Mouse (Mus musculus) left cerebral cortex, postnatal 4 days (tissue): ENCODE data around the gene Rpn1. TPM values are rescaled to one million over a fixed set of nuclear protein-coding genes. Genes with fewer than 3 reads are reported as not detected.
A peak's percentile ranks its signal among the peaks of the same experiment; 100 is the strongest.

Source experiments
- DNase-seq: peaks from one replicate; pipeline ENCODE4 v3.0.0-alpha.2; 2022
- intact Hi-C: fragments of 180-260 bp; cut with DNase I; formaldehyde crosslinking; loops from one replicate; pipeline ENCODE4 v1.15.1; 2025
- total RNA-seq, 2 experiments: library from RNA; stranded (reverse); gene quantifications; 2 replicates each; pipeline ENCODE4 v1.2.3; 2021

Gene Rpn1
- total RNA-seq, 2 experiments from 2014 or later: 186 to 197 TPM

GRCm38 (mm10) chr6:88065116-88065515 is 19.2 kb upstream of the Rpn1 start:
- intact Hi-C loops: no loop called here
- peak; percentile 10 for DNase-seq

DNA sequence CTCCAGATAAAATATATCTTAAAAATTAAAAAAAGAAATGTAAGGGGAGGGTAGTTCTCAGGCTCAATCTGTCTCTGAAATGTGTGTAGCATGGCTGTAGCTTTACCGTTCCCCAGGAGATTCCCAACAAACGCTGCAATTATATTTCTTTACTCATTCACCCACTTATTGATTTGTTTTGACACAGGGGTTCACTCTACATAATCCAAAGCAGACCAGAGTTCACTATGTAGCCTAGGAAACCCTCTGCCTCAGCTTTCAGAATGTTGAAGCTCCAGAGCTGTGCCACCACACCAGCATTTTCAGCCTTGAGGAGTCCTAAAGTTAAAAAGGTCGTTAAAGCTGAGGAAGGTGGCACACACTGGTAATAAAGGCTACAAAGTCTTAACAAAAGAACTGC is 18.3 kb upstream of the Rpn1 start:
- no peak for DNase-seq
- intact Hi-C loops: no loop called here

- intact Hi-C loops: no loop called here
- no peak for DNase-seq
These were observed 16.6 kb upstream of the Rpn1 start for GRCm38 (mm10) chr6:88067722-88068121.

DNA sequence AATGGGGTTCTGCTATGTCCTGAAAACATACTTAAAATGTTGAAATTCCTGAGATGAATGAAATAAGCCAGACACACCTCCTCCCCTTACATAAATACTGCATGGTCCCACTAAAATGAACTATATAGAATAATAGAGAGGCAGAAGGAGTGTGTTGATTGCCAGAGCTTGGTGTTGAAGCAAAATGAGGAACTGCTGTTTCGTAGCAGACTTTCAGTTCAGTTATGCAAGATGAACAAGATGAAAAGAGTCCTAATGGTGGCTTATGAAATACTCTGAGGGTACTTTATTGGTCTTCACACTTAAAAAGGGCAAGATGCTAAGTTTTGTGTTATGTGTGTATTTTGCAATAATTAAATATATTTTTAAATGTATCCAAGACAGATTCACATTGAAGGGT is 15.5 kb upstream of the Rpn1 start:
- DNase-seq: no peak
- intact Hi-C loops: no loop called here

GRCm38 (mm10) chr6:88070468-88070867 is 13.8 kb upstream of the Rpn1 start:
- intact Hi-C loops: no loop called here
- DNase-seq: no peak

GRCm38 (mm10) chr6:88071216-88071615 is 13.1 kb upstream of the Rpn1 start:
- intact Hi-C loops: no loop called here
- no peak for DNase-seq

GRCm38 (mm10) chr6:88074752-88075554 is 9.3 kb upstream of the Rpn1 start:
- peak; percentile 94 for DNase-seq
- intact Hi-C loops: no loop called here

DNA sequence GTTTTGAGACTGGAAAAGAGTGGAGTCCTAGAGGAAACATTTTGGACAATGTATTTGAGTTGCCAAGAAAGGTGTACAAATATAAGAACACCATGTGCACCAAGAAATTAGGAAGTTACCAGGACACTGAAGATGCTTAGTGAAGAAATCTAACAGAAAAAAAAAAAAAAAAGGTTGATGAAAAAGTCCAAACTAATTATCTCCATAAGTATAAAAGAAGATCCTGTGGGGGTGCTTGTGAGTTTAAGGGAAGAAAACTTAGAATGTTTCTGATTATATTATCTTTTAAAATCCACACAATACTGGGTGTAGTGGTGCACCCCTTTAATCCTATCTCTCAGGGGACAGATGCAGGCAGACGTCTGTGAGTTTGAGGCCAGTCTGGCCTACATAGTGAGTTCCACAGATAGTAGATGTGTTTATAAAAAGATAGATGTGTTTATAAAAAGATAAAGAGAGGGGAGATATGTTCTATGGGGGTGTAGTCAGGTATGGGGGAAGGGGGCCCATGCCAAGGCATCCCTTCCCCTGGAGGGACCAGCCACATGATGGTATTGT is 8.2 kb upstream of the Rpn1 start:
- DNase-seq: no peak
- intact Hi-C loops: no loop called here

- intact Hi-C loops: no loop called here
- DNase-seq: no peak
These were observed 1.2 kb upstream of the Rpn1 start for GRCm38 (mm10) chr6:88083095-88083494.

DNA sequence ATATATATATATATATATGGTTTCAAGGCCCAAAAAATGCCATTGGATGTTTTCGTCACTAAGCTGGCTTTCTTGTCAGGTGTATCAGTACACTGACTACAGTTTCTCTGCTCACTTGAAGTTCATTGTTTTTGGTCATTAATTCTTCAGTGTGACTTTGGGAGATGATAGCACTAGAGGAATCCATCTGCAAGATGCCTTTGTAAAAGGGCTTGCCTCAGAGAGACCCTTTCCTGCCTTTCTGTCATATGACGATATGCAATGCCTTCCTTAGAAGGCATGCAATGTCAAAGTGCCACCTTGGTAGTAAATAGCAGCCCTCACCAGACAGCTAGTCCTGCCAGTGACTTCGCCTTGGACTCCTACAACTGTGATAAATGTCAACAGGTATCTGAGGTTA is 610 bp upstream of the Rpn1 start:
- no peak for DNase-seq
- intact Hi-C loops: no loop called here

- intact Hi-C loops: no loop called here
- DNase-seq: no peak
These were observed 4.7 kb downstream of the Rpn1 start for GRCm38 (mm10) chr6:88088971-88089370.

GRCm38 (mm10) chr6:88095377-88095776 is 11.1 kb downstream of the Rpn1 start:
- intact Hi-C loops: loop anchor here (10.0 kb wide), 1 partner anchor 171 kb away; no protein-coding TSS in a partner anchor
- DNase-seq: no peak

GRCm38 (mm10) chr6:88102096-88102495 is 17.8 kb downstream of the Rpn1 start:
- intact Hi-C loops: no loop called here
- no peak for DNase-seq

DNA sequence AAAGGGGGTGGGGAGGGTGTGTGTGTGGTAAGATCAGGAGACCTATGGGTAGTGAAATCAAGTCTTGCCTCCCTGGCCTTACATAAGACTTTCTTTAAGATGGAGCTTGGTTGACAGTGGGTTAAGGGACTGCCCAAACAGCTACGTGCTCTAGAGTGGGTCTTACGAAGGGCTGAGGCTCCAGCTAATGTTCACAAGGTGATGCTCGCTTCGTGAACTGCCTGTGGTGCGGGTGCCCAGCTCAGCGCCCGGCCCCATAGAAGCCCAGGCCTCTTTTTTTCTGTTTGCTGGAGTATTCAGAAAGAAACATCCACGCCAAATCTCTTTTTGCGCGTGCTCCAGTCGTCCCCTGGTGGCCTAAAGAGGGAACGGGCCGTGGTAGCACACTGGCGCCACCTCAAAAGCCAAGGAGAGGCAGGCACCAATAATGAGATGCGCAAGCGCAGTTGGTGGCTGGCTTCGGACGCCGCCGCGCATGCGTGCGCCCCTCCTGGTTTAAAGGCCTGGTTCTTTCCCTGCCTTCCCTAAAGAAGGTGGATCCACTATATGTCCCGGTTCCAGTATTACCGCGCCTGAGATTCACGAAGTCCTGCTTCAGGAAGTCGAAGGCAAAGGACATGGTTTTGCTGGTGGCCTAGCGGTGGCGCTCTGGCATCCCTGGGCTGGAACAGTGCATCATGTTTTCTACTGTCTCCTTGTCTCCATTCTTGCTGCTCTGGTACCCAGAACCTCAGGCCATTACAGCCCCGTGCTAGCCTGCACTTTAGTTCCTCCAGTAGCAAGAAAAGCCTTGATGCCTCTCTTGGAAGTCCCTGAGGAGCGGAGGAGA is 21.7 kb downstream of the Rpn1 start:
- intact Hi-C loops: no loop called here
- peak; percentile 95 for DNase-seq

GRCm38 (mm10) chr6:88106612-88107123 is 22.4 kb downstream of the Rpn1 start:
- intact Hi-C loops: no loop called here
- no peak for DNase-seq

DNA sequence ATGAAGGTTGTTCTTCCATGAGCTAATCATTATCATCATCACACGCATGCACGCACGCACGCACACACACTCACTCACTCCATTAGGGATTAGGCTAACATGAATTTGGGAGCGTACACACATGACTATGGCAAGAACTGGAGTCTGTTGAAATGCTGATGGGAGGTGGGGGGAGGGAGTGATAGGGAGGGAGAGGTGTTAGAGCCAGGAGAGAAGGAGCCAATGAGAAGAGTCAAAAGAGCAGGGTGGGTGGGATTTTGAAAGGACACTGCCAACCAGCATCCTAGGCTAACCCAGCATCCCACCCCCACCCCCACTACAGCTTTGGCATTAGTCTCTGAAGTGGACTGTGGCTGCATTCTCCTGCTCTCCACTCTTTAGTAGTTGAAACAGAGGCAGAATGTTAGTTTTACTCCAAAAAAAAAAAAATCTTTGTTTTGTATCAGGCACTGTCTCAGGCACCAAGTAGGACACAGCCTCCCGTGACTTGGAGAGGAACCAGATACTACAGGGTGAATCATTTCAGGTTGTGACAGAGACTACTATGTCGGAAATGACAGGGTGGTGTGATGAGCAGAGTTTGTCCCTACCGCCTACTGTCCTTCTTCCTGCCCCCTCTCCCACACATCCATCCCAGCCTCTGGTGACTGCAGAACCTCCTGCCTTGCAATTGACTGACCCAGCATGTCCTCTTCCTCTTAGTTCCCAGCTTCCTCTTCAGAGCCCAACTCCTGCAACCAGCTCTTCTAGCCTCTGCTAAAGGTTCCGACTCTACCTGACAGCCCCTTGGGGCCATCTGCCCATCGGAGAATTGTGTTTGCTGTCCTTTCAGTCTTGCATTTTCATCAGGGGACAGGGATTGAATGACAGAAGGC is 23.6 kb downstream of the Rpn1 start:
- no peak for DNase-seq
- intact Hi-C loops: no loop called here

- intact Hi-C loops: loop anchor here (5.0 kb wide), 1 partner anchor 389 kb away; no protein-coding TSS in a partner anchor
These were observed 28.9 kb downstream of the Rpn1 start for GRCm38 (mm10) chr6:88113139-88113538.

GRCm38 (mm10) chr6:88114414-88114813 is 30.1 kb downstream of the Rpn1 start:
- intact Hi-C loops: loop anchor here (5.0 kb wide), 1 partner anchor 388 kb away; no protein-coding TSS in a partner anchor
- no peak for DNase-seq

More at GRCm38 (mm10) chr6:88113139-88113538, 28.9 kb downstream of the Rpn1 start:
- peak; percentile 73 for DNase-seq

DNA sequence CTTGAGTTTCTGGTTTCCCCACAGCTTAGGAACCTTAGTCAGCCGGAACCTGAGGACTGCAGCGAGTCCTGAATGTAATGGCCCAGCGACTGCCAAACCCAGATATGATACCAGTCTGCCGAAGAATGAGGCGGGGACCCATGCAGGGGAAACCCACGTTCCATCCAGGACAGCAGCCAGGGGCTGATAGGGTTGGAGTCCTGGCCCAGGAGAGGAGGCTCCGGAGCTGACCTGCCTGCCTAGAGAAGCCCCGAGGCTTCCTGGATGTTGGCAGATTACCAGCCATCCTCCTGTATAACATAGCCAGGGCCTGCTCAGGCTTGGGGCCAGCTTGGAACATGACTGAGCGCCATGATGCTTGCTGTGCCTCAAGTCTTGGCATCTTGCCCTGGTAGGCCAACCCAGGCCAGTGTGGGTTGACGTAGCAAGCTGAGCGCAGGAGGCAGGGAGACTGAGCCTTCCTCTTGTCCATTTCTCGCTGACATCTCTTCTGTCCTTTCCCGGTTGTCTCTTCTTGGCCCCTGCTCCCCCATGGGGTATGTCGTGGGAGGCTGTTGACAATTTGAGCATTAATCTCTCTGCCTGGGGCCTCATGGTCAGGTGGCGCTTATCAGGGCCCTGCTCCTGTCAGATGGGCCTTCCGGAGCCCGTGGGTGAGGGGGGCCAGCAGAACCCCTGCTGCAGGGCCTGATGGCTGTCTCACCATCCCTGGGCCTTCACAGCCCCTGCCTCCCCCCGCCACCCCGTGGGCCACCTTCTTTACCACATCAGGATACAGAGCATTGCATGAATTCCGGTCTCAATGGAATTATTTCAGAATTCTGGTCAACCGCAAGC is 32.3 kb downstream of the Rpn1 start:
- DNase-seq: peak; percentile 96
- intact Hi-C loops: no loop called here
